Mouse (Mus musculus) small intestine, adult 2 months (tissue): ENCODE results near the gene Ly9.

ENCODE experiments used
- CTCF ChIP-seq: fragments of 200-500 bp; IDR thresholded peaks from 2 replicates; pipeline ENCODE4 v1.5.1; 2012; ENCODE audit warnings: low read depth, mild to moderate bottlenecking, control low read depth, inconsistent platforms, low read length, moderate library complexity, mixed read lengths; ENCODE audit not compliant: insufficient replicate concordance, insufficient read length; ENCODE audit errors: extremely low read depth
- POLR2A ChIP-seq: fragments of 200-500 bp; IDR thresholded peaks from 2 replicates; pipeline ENCODE4 v1.6.1; 2012; ENCODE audit warnings: low read depth, mild to moderate bottlenecking, control low read depth, inconsistent platforms, low read length, moderate library complexity

DNA sequence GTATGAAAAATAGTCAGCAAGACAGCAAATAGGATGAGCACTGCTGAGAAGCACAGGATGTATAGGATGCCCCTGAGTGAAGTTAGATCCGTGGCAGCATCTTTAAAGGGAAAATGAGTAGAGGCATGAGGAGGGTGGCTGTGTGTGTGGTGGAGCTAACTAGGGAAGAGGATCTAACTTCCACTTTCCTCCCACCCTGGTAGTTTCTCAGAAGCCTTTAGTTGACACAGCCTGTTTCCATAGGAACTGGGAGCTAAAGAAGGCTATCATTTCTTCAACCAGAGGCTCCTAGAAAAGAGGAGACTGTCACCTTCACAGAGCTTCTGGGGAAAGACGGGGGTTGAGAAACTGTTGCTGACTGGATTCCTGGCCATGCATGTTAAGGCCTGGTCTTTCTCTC, 31.5 kb upstream of the Ly9 start:
- TF ChIP-seq CTCF, result no peak
- TF ChIP-seq POLR2A, result no peak
